Mouse (Mus musculus) G1E (cell line): ENCODE results near the gene Msh5.
"Not testable (repeated sequence)": the region's sequence is repeated elsewhere in the genome, so short reads cannot be mapped to it uniquely, and the experiment has no call there.

Source experiments
- CTCF ChIP-seq: IDR thresholded peaks from 2 replicates; pipeline ENCODE4 v1.5.1; 2012; ENCODE audit warnings: low read depth, low read length, inconsistent platforms, mixed read lengths
- GATA1 ChIP-seq: IDR thresholded peaks from 2 replicates; pipeline ENCODE4 v1.6.1; 2012; ENCODE audit warnings: borderline replicate concordance, low read length, inconsistent platforms, mixed read lengths
- GATA2 ChIP-seq: IDR thresholded peaks from 2 replicates; pipeline ENCODE4 v1.6.1; 2012; ENCODE audit warnings: low read depth, low read length, inconsistent platforms, borderline replicate concordance
- POLR2AphosphoS5 ChIP-seq: IDR thresholded peaks from 2 replicates; pipeline ENCODE4 v1.6.1; 2012; ENCODE audit warnings: low read depth, low read length, inconsistent platforms; ENCODE audit not compliant: insufficient replicate concordance
- TAL1 ChIP-seq: conservative IDR thresholded peaks from 2 replicates; pipeline ENCODE4 v1.6.1; 2012; ENCODE audit warnings: low read depth, low read length, inconsistent platforms, mixed read lengths

- TF ChIP-seq GATA2, CTCF, TAL1, POLR2AphosphoS5, GATA1: not testable (repeated sequence)
Observed at GRCm38 (mm10) chr17:35033703-35034102, 12.8 kb downstream of the Msh5 start.
